Mouse (Mus musculus): Measurements from ENCODE around the gene Grap2.

Gene Grap2

GRCm38 (mm10) chr15:80572291-80572690 lies at the start of gene Grap2:
Grap2 (plus strand) TSS chr15:80572594.
- DNase-seq (ENCODE audit: low spot score): no peak

- DNase-seq (ENCODE audit: low spot score): no peak
These were observed 42.2 kb upstream of the Grap2 start for GRCm38 (mm10) chr15:80529955-80530869.

- DNase-seq (ENCODE audit: low spot score): no peak
These were observed 41.4 kb upstream of the Grap2 start for GRCm38 (mm10) chr15:80531026-80531425.

- DNase-seq (ENCODE audit: low spot score): no peak
These were observed 39.9 kb upstream of the Grap2 start for GRCm38 (mm10) chr15:80532281-80533072.

GRCm38 (mm10) chr15:80533274-80533673 lies 39.1 kb upstream of the Grap2 start:
- DNase-seq (ENCODE audit: low spot score): no peak

GRCm38 (mm10) chr15:80536051-80536450 lies 36.3 kb upstream of the Grap2 start:
- no peak for DNase-seq (ENCODE audit: low spot score)

- no peak for DNase-seq (ENCODE audit: low spot score)
These were observed 34.3 kb upstream of the Grap2 start for GRCm38 (mm10) chr15:80538075-80538474.

- DNase-seq (ENCODE audit: low spot score): no peak
These were observed 33.6 kb upstream of the Grap2 start for GRCm38 (mm10) chr15:80538671-80539340.

GRCm38 (mm10) chr15:80544115-80544514 lies 28.3 kb upstream of the Grap2 start:
- no peak for DNase-seq (ENCODE audit: low spot score)

- DNase-seq (ENCODE audit: low spot score): no peak
These were observed 27.0 kb upstream of the Grap2 start for GRCm38 (mm10) chr15:80545430-80545829.

GRCm38 (mm10) chr15:80554860-80555822 lies 17.3 kb upstream of the Grap2 start:
- DNase-seq (ENCODE audit: low spot score): no peak

- no peak for DNase-seq (ENCODE audit: low spot score)
These were observed 16.4 kb upstream of the Grap2 start for GRCm38 (mm10) chr15:80556021-80556420.

- DNase-seq (ENCODE audit: low spot score): no peak
These were observed 14.6 kb upstream of the Grap2 start for GRCm38 (mm10) chr15:80557745-80558144.

- DNase-seq (ENCODE audit: low spot score): no peak
These were observed 12.9 kb upstream of the Grap2 start for GRCm38 (mm10) chr15:80559534-80559933.

GRCm38 (mm10) chr15:80559978-80560377 lies 12.4 kb upstream of the Grap2 start:
- no peak for DNase-seq (ENCODE audit: low spot score)

GRCm38 (mm10) chr15:80560646-80561580 lies 11.5 kb upstream of the Grap2 start:
- no peak for DNase-seq (ENCODE audit: low spot score)

- no peak for DNase-seq (ENCODE audit: low spot score)
These were observed 9.9 kb upstream of the Grap2 start for GRCm38 (mm10) chr15:80562446-80562845.

GRCm38 (mm10) chr15:80563634-80564208 lies 8.7 kb upstream of the Grap2 start:
- no peak for DNase-seq (ENCODE audit: low spot score)

- no peak for DNase-seq (ENCODE audit: low spot score)
These were observed 7.2 kb upstream of the Grap2 start, which contains the start of gene Enthd1 for GRCm38 (mm10) chr15:80565106-80565665. Enthd1 (minus strand) TSS chr15:80565156.

Data from urinary bladder, postnatal 10 days (tissue).